Mouse (Mus musculus): ENCODE measurements around the gene Dennd6a. TPM values are rescaled to one million over a fixed set of nuclear protein-coding genes. Genes with fewer than 3 reads are reported as not detected.
"Not testable (repeated sequence)": the region's sequence is repeated elsewhere in the genome, so short reads cannot be mapped to it uniquely, and the experiment has no call there.

Gene Dennd6a
- total RNA-seq, 2 experiments from 2014 or later: 11.0 to 11.9 TPM

DNA sequence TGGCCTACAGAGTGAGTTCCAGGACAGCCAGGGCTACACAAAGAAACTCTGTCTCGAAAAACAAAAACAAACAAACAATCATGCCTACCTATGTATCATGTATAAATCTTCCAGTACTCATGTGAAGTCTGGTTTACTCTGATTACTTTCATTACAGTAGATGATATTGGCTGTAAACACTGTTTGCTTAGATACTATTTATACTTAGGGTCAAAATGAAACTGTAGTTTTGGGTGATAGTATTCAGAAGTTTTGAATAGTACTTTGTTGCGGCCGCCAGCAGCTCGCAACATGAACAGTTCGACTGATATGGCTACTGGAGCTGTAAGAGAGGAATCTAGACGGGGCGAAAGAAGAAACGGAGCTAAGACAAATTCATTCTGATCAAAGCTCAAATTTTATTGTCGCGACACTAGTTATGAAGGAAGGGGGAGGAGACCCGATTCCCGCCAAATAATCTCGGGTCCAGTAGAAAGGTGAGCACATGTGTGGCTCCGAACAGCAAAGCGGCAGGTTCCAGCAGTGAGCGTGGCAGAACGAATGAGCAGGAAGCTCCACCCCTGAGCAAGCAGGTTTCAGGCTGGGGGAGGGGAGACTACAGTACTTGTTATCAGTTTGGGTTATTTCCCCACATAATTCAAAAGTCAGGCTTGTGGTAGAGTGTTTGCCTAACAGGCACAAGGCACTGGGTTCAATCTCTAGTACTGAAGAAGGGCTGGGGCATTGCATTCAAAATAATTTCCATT is 98.4 kb downstream of the Dennd6a start:
- DNase-seq; intact Hi-C loops (cut with DNase I; ENCODE audit: low total_unique reads): not testable (repeated sequence)

DNA sequence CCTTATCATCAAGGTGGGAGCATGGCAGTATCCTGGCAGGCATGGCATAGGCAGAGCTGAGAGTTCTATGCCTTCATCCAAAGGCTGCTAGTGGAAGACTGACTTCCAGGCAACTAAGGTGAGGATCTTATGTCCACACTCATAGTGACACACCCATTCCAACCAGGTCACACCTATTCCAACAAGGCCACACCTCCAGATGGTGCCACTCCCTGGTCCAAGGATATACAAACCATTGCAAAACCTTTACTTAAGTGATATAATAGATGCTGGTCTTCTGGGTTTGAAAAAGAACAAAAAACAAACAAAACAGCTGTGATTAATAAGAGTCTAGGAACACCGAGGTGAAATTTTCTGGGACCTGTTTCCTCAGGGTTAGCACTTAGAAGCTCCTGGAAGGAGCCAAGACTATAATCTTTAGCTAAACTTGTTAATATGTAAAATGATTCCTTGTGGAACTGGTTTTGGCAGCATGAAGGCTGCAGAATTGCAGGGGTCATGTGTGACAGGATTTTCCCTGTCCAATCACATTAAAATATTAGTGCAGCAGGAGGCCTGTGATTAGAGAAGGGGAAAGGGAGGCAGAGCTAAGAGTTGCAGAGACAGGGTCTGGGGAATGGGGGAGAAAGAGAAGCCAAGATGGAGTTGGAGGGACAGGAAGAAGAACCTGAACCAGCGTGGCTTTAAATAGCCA is 101.0 kb downstream of the Dennd6a start:
- intact Hi-C loops (cut with DNase I; ENCODE audit: low total_unique reads); DNase-seq: not testable (repeated sequence)

DNA sequence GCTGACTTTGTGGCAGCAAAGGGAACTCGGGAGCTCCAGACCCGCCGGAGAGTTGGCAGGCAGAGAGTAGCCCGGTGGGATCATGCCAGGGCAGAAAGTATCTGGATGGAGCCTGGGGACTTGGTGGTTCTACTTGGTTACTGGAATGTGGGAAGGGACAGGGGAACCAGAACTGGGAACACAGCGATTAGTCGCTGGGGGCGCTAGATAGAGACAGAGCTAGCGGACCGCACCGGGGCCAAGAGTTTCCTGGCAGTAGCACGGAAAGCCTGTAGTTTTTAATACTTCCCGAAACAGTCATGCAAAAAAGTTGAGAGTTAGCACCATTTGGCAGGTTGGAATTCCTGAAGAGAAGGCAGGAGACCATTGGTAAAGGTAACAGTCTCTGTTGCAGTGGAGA is 101.7 kb downstream of the Dennd6a start:
- intact Hi-C loops (cut with DNase I; ENCODE audit: low total_unique reads): no loop called here
- peak; percentile 47 for DNase-seq

DNA sequence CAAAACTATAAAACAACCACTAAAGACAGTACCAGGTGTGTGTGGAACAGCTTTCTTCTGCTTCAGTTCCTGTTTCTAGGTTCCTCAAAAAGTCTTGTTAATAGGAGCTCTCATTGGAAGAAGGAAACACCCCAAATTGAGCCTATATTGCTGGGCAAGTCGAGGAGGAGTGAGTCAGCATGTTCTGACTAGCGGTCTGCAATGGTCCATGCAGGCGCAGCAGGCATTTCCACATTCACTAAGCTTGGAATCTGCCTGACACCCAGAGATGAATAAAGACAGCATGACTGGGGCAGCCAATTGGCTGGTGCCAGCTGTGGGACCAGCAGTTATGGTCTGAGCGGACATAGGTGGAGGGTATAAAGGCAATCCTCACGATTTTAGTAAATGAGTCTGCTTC is 102.1 kb downstream of the Dennd6a start:
- DNase-seq: no peak

More for the DNA sequence above, 102.1 kb downstream of the Dennd6a start:
- intact Hi-C loops (cut with DNase I; ENCODE audit: low total_unique reads): no loop called here

Small RNAs within 50 kb of the gene (microRNA-seq; reads per million reads assigned to microRNA genes)
- 0 to 0.32 reads per million in 2 experiments for gene Mir7672

Other genes with a start within 250 kb of the Dennd6a start
- 100 to 1,000 TPM in 1 of 2 experiments, 10 to 100 TPM in 1; 92.1 to 106 TPM for gene Slmap, start 38.9 kb upstream of the Dennd6a start, total RNA-seq (2021)
- gene Arf4, start 64.2 kb downstream of the Dennd6a start, total RNA-seq (2021): 10 to 100 TPM; 53.4 to 71.0 TPM
- 1 to 10 TPM; 2.8 to 3.8 TPM for gene Pde12, start 96.0 kb downstream of the Dennd6a start, total RNA-seq (2021)
- gene Dnah12, start 119.4 kb downstream of the Dennd6a start, total RNA-seq (2021): not detected

All from gastrocnemius, postnatal 14 days (tissue).